Mouse (Mus musculus): Measurements from ENCODE around the gene Atp2b1.

DNA sequence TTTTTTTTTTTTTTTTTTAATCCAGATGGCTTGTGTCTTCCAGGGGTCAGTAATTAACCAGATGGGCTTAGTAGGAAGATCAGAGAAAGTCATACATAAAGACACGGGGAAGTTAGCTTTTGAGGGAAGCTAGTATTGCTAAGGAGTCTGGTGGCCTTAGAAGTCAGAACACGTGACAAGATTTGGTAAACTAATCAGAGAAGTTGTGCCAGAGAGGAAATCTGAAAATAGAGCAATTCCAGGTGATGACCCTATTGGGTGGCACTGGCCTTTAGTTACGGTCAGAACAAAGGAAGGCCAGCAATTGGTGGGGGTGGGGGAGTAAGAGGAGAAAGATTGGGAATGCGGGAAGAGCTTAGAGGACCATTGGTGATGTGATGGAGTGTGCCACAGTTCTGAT is 44.5 kb downstream of the Atp2b1 start:
- TF ChIP-seq ZC3H11A (IDR thresholded peaks at IDR 0.05; ENCODE audit: borderline replicate concordance, low read depth, low read length) (no peak), MAFK (IDR thresholded peaks at IDR 0.05; ENCODE audit: insufficient read depth, low read depth, low read length) (no peak), CHD2 (IDR thresholded peaks at IDR 0.05; ENCODE audit: low read depth, low read length) (no peak), HCFC1 (IDR thresholded peaks at IDR 0.05; ENCODE audit: borderline replicate concordance, insufficient read depth, low read length) (no peak), ZNF384 (IDR thresholded peaks at IDR 0.05; ENCODE audit: low read depth, low read length) (no peak)

Data from ES-E14 (cell line).